Mouse (Mus musculus) heart, postnatal 10 days (tissue): ENCODE measurements around the gene H2al1f. TPM values are rescaled to one million over a fixed set of nuclear protein-coding genes. Genes with fewer than 3 reads are reported as not detected.

Source experiments
- DNase-seq, 2 experiments: peaks; one replicate each; pipeline ENCODE4 v3.0.0; 2021
- intact Hi-C: fragments of 180-260 bp; cut with DNase I; formaldehyde crosslinking; loops from one replicate; pipeline ENCODE4 v1.15.1; 2025
- total RNA-seq, 2 experiments: library from RNA; stranded (reverse); gene quantifications; 2 replicates each; pipeline ENCODE4 v1.2.3; 2021

H2al1f gene
- total RNA-seq, 2 experiments from 2014 or later, result not detected

- intact Hi-C loops, result no loop called here
- DNase-seq, result no peak
These were observed 48.9 kb downstream of the H2al1f start for GRCm38 (mm10) chrX:11363890-11364289.

Other genes starting within 250 kb of the H2al1f start
- not detected for gene H2al1a, start 15.9 kb upstream of the H2al1f start, total RNA-seq
- not detected for gene H2al1b, start 12.7 kb upstream of the H2al1f start, total RNA-seq
- gene H2al1c, start 9.5 kb upstream of the H2al1f start, total RNA-seq, result not detected
- gene H2al1d, start 6.3 kb upstream of the H2al1f start, total RNA-seq, result not detected
- gene H2al1e, start 3.2 kb upstream of the H2al1f start, total RNA-seq, result not detected
- not detected for gene H2al1g, start 3.1 kb downstream of the H2al1f start, total RNA-seq
- gene H2al1h, start 6.3 kb downstream of the H2al1f start, total RNA-seq, result not detected
- gene H2al1i, start 9.5 kb downstream of the H2al1f start, total RNA-seq, result not detected
- gene H2al1j, start 12.7 kb downstream of the H2al1f start, total RNA-seq, result not detected